32 mouse cellular contexts compared by ENCODE assay signal in genomic region chr6:42680077-42680476, GRCm38 (mm10). TPM values are rescaled to one million over a fixed set of nuclear protein-coding genes. Genes with fewer than 3 reads are reported as not detected.
"Had no signal": no experiment of that assay in that cellular context is flagged by ENCODE, and none has a peak within 500 bp of the region (broad histone marks: within the 10 kb centered on the region; RNA-seq: fewer than 3 reads in every experiment).

No protein-coding gene starts in this region.

- H3K9me3 ChIP-seq: limb, embryonic 10.5 days; limb, embryonic 13.5 days; liver, embryonic 12.5 days; liver, embryonic 15.5 days; lung, embryonic 15.5 days had no signal

- H3K36me3 ChIP-seq: liver, embryonic 15.5 days had no signal

- DNase-seq: kidney, adult 2 months; kidney, postnatal 25 days; layer of hippocampus, adult 9-11 months; liver; lung, adult 18-20 months; lung, postnatal 10 days; lung, postnatal 36 days; midbrain, embryonic 14.5 days; right cerebral cortex, postnatal 4 days; thymus, adult 18-20 months; thymus, postnatal 36 days had no signal

- H3K4me3 ChIP-seq: layer of hippocampus, adult 2 months; limb, embryonic 10.5 days; limb, embryonic 13.5 days; liver, embryonic 12.5 days; liver, embryonic 15.5 days; lung, embryonic 15.5 days; megakaryocyte, embryonic 14.5 days had no signal

- H3K27ac ChIP-seq: kidney, postnatal 0 days; layer of hippocampus, adult 2 months; limb, embryonic 10.5 days; limb, embryonic 13.5 days; liver, embryonic 12.5 days; liver, embryonic 15.5 days; lung, embryonic 15.5 days; stomach, postnatal 0 days had no signal

- ATAC-seq: intestine, postnatal 0 days; liver, embryonic 12.5 days had no signal

- H3K4me1 ChIP-seq: limb, embryonic 10.5 days; limb, embryonic 13.5 days; liver, embryonic 12.5 days; liver, embryonic 15.5 days; lung, embryonic 15.5 days; megakaryocyte, embryonic 14.5 days had no signal

- H3K27me3 ChIP-seq: limb, embryonic 13.5 days; liver, embryonic 12.5 days; liver, embryonic 15.5 days; lung, embryonic 15.5 days; megakaryocyte, embryonic 14.5 days had no signal

RNA-seq across cellular contexts. Expression of gene Olfr453, which starts 59.1 kb away (rescaled TPM):
- total RNA-seq: layer of hippocampus, adult 2 months; layer of hippocampus, postnatal 25 days; left cerebral cortex, postnatal 25 days; midbrain, postnatal 0 days had no signal
- polyA plus RNA-seq: intestine, embryonic 14.5 days; intestine, postnatal 0 days; kidney, adult 2 months; kidney, embryonic 14.5 days; kidney, postnatal 0 days; large intestine, adult 2 months; limb, embryonic 10.5 days; limb, embryonic 13.5 days; liver, embryonic 12.5 days; liver, embryonic 15.5 days; lung, embryonic 15.5 days; midbrain, embryonic 11.5 days; midbrain, embryonic 14.5 days; midbrain, postnatal 0 days; neural tube, embryonic 11.5 days; neural tube, embryonic 14.5 days; stomach, embryonic 14.5 days; stomach, postnatal 0 days; urinary bladder, adult 2 months had no signal
